Mouse (Mus musculus) lung, postnatal 0 days (tissue): ENCODE measurements around the gene Tubg1. TPM values are rescaled to one million over a fixed set of nuclear protein-coding genes. Genes with fewer than 3 reads are reported as not detected.

ENCODE experiments used
- ATAC-seq: fragments of 200-750 bp; cut with Nextera tagmentation; 2 replicates; pipeline ENCODE4 v1.8.0; 2017; ENCODE audit warnings: moderate library complexity
- DNase-seq: peaks from one replicate; pipeline ENCODE4 v3.0.0-alpha.2; 2016; ENCODE audit warnings: low spot score
- H3K27ac ChIP-seq: fragments of 300-500 bp; sonication (generic); 2 replicates; pipeline ENCODE4 v1.5.1; 2014; ENCODE audit warnings: antibody characterized with exemption, mild to moderate bottlenecking, low read length, mixed read lengths
- H3K27me3 ChIP-seq: fragments of 300-500 bp; sonication (generic); replicated peaks from 2 replicates; pipeline ENCODE4 v1.6.1; 2014; ENCODE audit warnings: low read length, mixed read lengths; ENCODE audit not compliant: insufficient read depth
- H3K36me3 ChIP-seq: fragments of 300-500 bp; sonication (generic); 2 replicates; pipeline ENCODE4 v1.6.1; 2014; ENCODE audit warnings: low read length, mixed read lengths; ENCODE audit not compliant: insufficient read depth
- H3K4me1 ChIP-seq: fragments of 300-500 bp; sonication (generic); 2 replicates; pipeline ENCODE4 v1.6.1; 2014; ENCODE audit warnings: antibody characterized with exemption, low read depth, low read length, mixed read lengths; ENCODE audit not compliant: insufficient read depth
- H3K4me2 ChIP-seq: fragments of 300-500 bp; sonication (generic); replicated peaks from 2 replicates; pipeline ENCODE4 v1.6.1; 2014; ENCODE audit warnings: low read depth, mild to moderate bottlenecking, low read length, moderate library complexity, mixed read lengths
- H3K4me3 ChIP-seq: fragments of 300-500 bp; sonication (generic); 2 replicates; pipeline ENCODE4 v1.5.1; 2014; ENCODE audit warnings: low read depth, low read length
- H3K9ac ChIP-seq: fragments of 300-500 bp; sonication (generic); replicated peaks from 2 replicates; pipeline ENCODE4 v1.6.1; 2014; ENCODE audit warnings: low read depth, mild to moderate bottlenecking
- H3K9me3 ChIP-seq: fragments of 300-500 bp; sonication (generic); 2 replicates; pipeline ENCODE4 v1.6.1; 2016; ENCODE audit warnings: low read length, mixed read lengths
- CTCF ChIP-seq: IDR thresholded peaks from 2 replicates; pipeline ENCODE4 v1.5.1; 2016; ENCODE audit warnings: antibody characterized with exemption, mild to moderate bottlenecking
- EP300 ChIP-seq: IDR thresholded peaks from 2 replicates; pipeline ENCODE4 v1.6.1; 2016; ENCODE audit warnings: antibody characterized with exemption, mild to moderate bottlenecking, control low read depth
- whole genome bisulfite sequencing: fragments of 180-500 bp; shearing (Covaris S2); extraction: QIAGEN DNeasy Blood & Tissue Kit; methylation state at CpG from one replicate; pipeline ENCODE4 v1.1.7; 2014; 5-methylcytosine and 5-hydroxymethylcytosine counted together
- polyA plus RNA-seq: library from polyadenylated mRNA; unstranded; fragments of >200 nt; fragmentation: Nextera tagmentation; extraction: Ambion mirVana; gene quantifications from 2 replicates; pipeline ENCODE4 v1.2.1, GENCODE M21; 2015

Tubg1 gene
- polyA plus RNA-seq, 1 experiment from 2014 or later = 25.8 TPM

DNA sequence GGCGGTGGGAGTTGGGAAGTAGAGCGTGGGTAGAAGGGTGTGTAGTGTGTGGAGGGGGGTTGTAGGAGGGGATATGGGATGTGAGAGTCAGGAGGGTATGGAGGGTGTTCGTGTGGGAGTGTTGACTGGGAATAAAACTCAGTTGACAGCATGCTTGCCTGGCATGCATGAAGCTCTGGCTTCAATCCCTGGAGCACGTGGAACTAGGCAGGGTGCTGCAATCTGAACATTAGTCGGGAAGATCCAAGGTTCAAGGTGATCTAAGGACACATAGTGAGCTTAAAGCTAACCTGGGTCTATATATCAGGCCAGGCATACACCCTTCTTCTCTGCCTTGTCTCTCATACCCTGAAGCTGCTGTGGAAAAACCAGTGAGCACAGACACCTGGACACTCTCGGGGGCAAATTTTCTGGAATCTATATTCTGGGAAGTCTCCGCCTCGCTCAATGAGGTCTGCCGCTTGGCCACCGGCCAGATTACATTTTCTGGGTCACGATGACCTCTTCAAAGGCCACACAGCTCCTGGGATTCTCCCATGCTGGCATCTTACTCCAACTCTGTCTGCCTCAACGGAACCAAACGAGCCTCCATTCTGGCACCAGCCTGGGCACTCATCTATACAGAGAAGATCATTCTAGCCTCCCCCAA, 14.6 kb downstream of the Tubg1 start:
- Histone ChIP-seq H3K36me3 (no peaks in the 10 kb centered on the region), H3K27me3 (no peaks in the 10 kb centered on the region), H3K27ac (no peak overlapping the region), H3K4me3 (no peak overlapping the region), H3K9ac (no peak overlapping the region), H3K4me2 (no peak overlapping the region), H3K9me3 (no peaks in the 10 kb centered on the region), H3K4me1 (no peaks in the 10 kb centered on the region)
- ATAC-seq (no peak), DNase-seq (no peak)
- no peak for TF ChIP-seq EP300
- no peak for TF ChIP-seq CTCF
- WGBS = 72% methylated on average over 13 of the region's 13 CpGs

DNA sequence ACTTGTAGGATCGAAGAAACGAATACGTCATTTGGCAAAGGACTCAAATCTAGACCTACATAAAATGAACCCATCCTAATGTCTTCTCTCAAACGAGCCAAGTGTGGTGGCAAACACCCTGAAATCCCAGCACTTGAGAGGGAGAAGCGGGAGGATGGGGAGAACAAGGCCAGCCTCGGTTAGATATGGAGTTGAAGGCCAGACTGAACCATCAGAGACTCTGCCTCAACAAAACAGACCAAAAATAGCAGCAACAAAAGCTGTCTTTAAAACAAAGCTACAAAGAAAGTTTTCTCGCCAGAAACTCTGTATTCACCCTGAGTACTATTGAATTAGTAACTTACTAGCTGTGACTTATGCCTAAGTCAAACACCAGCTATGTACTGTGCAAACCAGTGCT, 17.3 kb downstream of the Tubg1 start:
- Histone ChIP-seq H3K27me3 (no peaks in the 10 kb centered on the region), H3K4me3 (no peak overlapping the region), H3K36me3 (no peaks in the 10 kb centered on the region), H3K9ac (no peak overlapping the region), H3K4me2 (no peak overlapping the region), H3K27ac (no peak overlapping the region), H3K9me3 (no peaks in the 10 kb centered on the region), H3K4me1 (no peaks in the 10 kb centered on the region)
- WGBS = 52% methylated on average over 7 of the region's 7 CpGs
- TF ChIP-seq EP300 (no peak), CTCF (no peak)
- DNase-seq (no peak), ATAC-seq (no peak)

DNA sequence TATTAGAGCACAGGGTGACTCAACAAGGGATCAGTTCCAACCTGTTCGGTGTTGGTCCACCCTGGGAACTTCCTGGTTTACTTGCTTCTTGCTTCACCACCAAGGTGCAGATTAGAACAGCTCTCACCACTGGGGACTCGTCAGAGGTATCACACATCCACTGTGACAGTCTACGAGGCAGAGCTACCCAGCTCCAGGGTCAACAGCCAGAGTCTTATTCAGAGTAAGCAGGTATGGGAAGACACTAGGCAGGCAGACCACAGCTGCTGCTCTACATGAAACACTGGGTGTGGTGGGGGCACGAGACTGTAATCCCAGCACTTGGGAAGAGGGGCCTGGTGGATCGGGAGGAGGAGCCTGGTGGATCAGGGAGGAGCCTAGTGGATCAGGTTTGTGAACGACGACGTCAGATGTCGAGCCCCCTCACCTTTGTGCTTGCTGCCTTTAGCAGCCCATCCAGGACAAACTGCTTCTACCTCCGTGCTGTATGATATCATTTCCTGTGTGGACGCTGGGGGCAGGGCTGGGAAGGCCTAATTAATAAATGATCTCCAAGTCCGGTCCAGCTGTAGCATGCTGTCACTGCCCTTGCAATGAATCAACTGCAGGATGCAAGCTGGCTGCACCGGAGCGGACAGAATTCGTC, 18.9 kb downstream of the Tubg1 start:
- Histone ChIP-seq H3K4me2 (no peak overlapping the region), H3K9me3 (no peaks in the 10 kb centered on the region), H3K9ac (no peak overlapping the region), H3K36me3 (no peaks in the 10 kb centered on the region), H3K4me1 (peaks cover 1% of the 10 kb centered on the region; the same call in 1 of the 2 replicates), H3K27me3 (no peaks in the 10 kb centered on the region), H3K27ac (no peak overlapping the region), H3K4me3 (no peak overlapping the region)
- DNase-seq (peak; percentile 65), ATAC-seq (peak; percentile 61)
- no peak for TF ChIP-seq CTCF
- TF ChIP-seq EP300 = no peak
- WGBS = 20% methylated on average over 15 of the region's 15 CpGs

DNA sequence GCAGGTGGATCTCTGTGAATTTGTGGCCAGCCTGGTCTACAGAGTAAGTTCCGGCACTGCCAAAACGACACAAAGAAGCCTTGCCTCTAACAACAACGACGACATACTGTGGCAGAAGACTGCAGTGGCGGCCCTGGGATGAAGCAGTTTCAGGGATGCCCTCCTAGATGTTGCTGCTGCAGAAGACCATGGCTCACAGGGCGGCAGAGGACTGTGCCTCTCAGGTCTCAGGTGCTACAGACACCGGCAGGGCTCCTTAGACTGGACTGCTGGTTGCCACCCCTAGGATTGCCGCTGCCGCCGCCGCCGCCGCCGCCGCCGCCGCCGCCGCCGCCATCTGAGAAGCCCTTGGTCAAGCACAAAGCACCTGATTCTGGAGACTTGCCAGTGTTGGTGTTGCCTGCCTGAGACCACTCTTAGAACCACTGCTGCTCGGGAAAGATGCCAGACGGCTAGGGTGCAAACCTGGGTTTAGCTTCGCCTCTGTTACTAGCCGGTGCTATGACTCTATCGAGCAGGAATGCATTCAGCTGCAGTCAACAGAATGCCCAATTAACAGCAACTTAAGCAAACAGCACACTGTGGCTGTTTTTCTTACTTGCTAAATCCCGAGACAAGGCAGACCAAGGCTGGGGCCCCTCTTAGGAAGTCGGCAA, 20.6 kb downstream of the Tubg1 start:
- Histone ChIP-seq H3K9ac (no peak overlapping the region), H3K4me3 (peak overlapping the region; percentile 10; the same call in 1 of the 2 replicates), H3K4me2 (peak overlapping the region; percentile 40), H3K4me1 (peaks cover 3% of the 10 kb centered on the region; the same call in 1 of the 2 replicates), H3K9me3 (no peaks in the 10 kb centered on the region), H3K27me3 (no peaks in the 10 kb centered on the region), H3K27ac (peak overlapping the region; percentile 26; the same call in 1 of the 2 replicates), H3K36me3 (no peaks in the 10 kb centered on the region)
- peak; percentile 79 for ATAC-seq
- 33% methylated on average over 14 of the region's 27 CpGs for WGBS
- peak; percentile 85 for DNase-seq
- TF ChIP-seq CTCF = no peak
- no peak for TF ChIP-seq EP300

DNA sequence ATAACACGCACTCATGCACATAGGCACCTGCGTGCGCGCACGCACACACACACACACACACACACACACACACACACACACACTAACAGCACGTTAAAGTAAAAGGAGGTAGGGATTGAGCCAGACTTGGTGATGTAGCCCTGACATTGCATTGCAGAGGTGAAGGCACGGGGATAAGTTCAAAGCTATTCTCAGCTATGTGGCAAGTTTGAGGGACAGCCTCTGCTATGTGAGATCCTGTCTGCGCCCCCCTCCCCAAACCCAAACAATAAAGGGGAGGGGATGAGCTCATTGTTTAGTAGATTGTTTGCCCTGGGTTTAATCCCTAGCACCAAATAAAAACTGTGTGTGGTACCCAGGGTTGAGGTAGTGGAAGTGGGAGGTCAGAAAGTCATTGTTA, 21.4 kb downstream of the Tubg1 start:
- DNase-seq (no peak), ATAC-seq (no peak)
- Histone ChIP-seq H3K36me3 (no peaks in the 10 kb centered on the region), H3K27me3 (no peaks in the 10 kb centered on the region), H3K4me3 (no peak overlapping the region), H3K4me2 (no peak overlapping the region), H3K9me3 (no peaks in the 10 kb centered on the region), H3K9ac (no peak overlapping the region), H3K27ac (0 out of 2 replicates have a peak overlapping the region, but pooled peaks have one; percentile 26), H3K4me1 (peaks cover 3% of the 10 kb centered on the region; the same call in 1 of the 2 replicates)
- 80% methylated on average over 8 of the region's 8 CpGs for WGBS
- no peak for TF ChIP-seq EP300
- TF ChIP-seq CTCF = no peak

DNA sequence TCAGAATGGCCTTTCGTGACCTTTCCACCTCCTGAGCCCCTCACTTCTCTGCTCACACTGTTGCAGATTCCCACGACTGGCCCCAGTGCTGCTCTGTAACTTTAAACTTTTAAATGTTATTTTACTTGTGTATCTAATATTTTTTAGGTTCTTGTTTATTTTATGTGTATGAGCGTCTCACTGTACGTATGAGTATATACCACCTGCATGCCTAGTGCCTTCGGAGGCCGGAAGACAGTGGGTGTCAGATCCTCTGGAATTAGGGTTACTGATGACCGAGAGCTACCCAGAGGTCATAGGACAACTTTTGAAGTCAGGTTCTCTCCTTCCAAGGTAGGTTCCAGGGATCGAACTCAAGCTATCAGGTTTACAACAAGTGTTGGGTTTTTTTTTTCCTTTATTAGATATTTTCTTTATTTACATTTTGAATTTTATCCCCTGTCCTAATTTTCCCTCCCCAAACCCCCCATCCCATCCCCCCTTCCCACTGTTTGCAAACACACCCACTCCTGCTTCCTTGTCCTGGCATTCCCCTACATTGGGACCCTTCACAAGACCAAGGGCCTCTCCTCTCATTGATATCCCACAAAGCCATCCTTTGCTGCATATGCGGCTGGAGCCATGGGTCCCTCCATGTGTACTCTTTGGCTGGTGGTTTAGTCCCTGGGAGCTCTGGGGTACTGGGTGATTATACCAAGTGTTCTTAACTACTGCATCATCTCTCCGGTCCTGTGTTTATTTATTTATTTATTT, 22.7 kb downstream of the Tubg1 start:
- TF ChIP-seq EP300 = no peak
- TF ChIP-seq CTCF = no peak
- no peaks in the 10 kb centered on the region for H3K9me3 ChIP-seq
- H3K4me1 ChIP-seq = peaks cover 3% of the 10 kb centered on the region; the same call in 1 of the 2 replicates
- H3K36me3 ChIP-seq = no peaks in the 10 kb centered on the region
- H3K4me2 ChIP-seq = no peak overlapping the region
- no peak overlapping the region for H3K9ac ChIP-seq
- H3K27ac ChIP-seq = no peak overlapping the region
- ATAC-seq (no peak), DNase-seq (no peak)
- no peaks in the 10 kb centered on the region for H3K27me3 ChIP-seq
- no peak overlapping the region for H3K4me3 ChIP-seq
- WGBS = 87% methylated on average over 10 of the region's 10 CpGs
